13 mouse cellular contexts compared by ENCODE assay signal in genomic region chr8:94378763-94379415, GRCm38 (mm10). TPM values are rescaled to one million over a fixed set of nuclear protein-coding genes. Genes with fewer than 3 reads are reported as not detected.
DNase-seq lines count a peak whose midpoint lies in the region; ATAC-seq and TF ChIP-seq lines count a peak whose summit lies in the region.
"Had no signal": no experiment of that assay in that cellular context is flagged by ENCODE, and none has a peak within 500 bp of the region (broad histone marks: within the 10 kb centered on the region; RNA-seq: fewer than 3 reads in every experiment).

No protein-coding gene starts in this region.

- intact Hi-C loops in left cerebral cortex, adult 2 months (cut with DNase I): no loop called here
- intact Hi-C loops in left cerebral cortex, postnatal 10 days (cut with DNase I): no loop called here

- H3K36me3 ChIP-seq in heart, embryonic 13.5 days: no peaks in the 10 kb centered on the region
- no peaks in the 10 kb centered on the region for H3K36me3 ChIP-seq in heart, embryonic 12.5 days

- WGBS in heart, embryonic 13.5 days: 66% methylated on average over 15 of the region's 15 CpGs
- WGBS in heart, embryonic 12.5 days: 69% methylated on average over 15 of the region's 15 CpGs

- TF ChIP-seq CTCF in left cerebral cortex, adult 2 months (IDR thresholded peaks at IDR 0.05): peak; percentile 2

- no peaks in the 10 kb centered on the region for H3K9me3 ChIP-seq in heart, embryonic 13.5 days
- no peaks in the 10 kb centered on the region for H3K9me3 ChIP-seq in heart, embryonic 12.5 days (replicated peaks)
- H3K9me3 ChIP-seq: megakaryocyte, embryonic 14.5 days had no signal

- H3K27me3 ChIP-seq in heart, embryonic 13.5 days (replicated peaks): peaks cover 3% of the 10 kb centered on the region
- H3K27me3 ChIP-seq in heart, embryonic 12.5 days (replicated peaks): no peaks in the 10 kb centered on the region
- H3K27me3 ChIP-seq: megakaryocyte, embryonic 14.5 days had no signal

- DNase-seq in left cerebral cortex, adult 2 months (ENCODE audit: extremely low spot score in 1 of 2, low spot score in 2 of 2): no peak
- DNase-seq in left cerebral cortex, postnatal 10 days (ENCODE audit: extremely low spot score in 1 of 2, low spot score in 2 of 2): no peak
- peak; percentile 79 to 83 for DNase-seq in B cell, adult 2 months
- peak; percentile 48 for DNase-seq in lung, postnatal 36 days
- DNase-seq in right cerebral cortex, adult 18-20 months: no peak
- DNase-seq: thymus, postnatal 36 days had no signal

- no peak overlapping the region for H3K4me2 ChIP-seq in heart, embryonic 13.5 days
- no peak overlapping the region for H3K4me2 ChIP-seq in heart, embryonic 12.5 days

- H3K27ac ChIP-seq in heart, embryonic 13.5 days (replicated peaks): no peak overlapping the region
- H3K27ac ChIP-seq in heart, embryonic 12.5 days (ENCODE audit: poor library complexity, severe bottlenecking): no peak overlapping the region
- H3K27ac ChIP-seq in left cerebral cortex, adult 2 months: no peak overlapping the region

- H3K9ac ChIP-seq in heart, embryonic 13.5 days: 0 out of 2 replicates have a peak overlapping the region, but pooled peaks have one; percentile 14
- H3K9ac ChIP-seq in heart, embryonic 12.5 days: no peak overlapping the region

- H3K4me3 ChIP-seq in heart, embryonic 13.5 days: no peak overlapping the region
- no peak overlapping the region for H3K4me3 ChIP-seq in heart, embryonic 12.5 days
- H3K4me3 ChIP-seq in left cerebral cortex, adult 2 months: no peak overlapping the region
- H3K4me3 ChIP-seq: megakaryocyte, embryonic 14.5 days had no signal

- H3K4me1 ChIP-seq in heart, embryonic 13.5 days: peaks cover 29% of the 10 kb centered on the region
- H3K4me1 ChIP-seq in heart, embryonic 12.5 days (replicated peaks): peaks cover 15% of the 10 kb centered on the region

- ATAC-seq in heart, embryonic 13.5 days (ENCODE audit: extremely low read depth, insufficient number of reproducible peaks, low FRiP score, low TSS enrichment): no peak
- ATAC-seq in heart, embryonic 12.5 days (ENCODE audit: insufficient number of reproducible peaks, low FRiP score): no peak
- ATAC-seq: CD4-positive, CD25-positive, alpha-beta regulatory T cell, adult 4 months had no signal

RNA-seq across cellular contexts. Expression of gene Herpud1, which starts 7.3 kb away (rescaled TPM):
- 80.6 and 81.1 TPM in 2 replicates for polyA plus RNA-seq in heart, embryonic 13.5 days (2015; fragmentation: Nextera tagmentation; extraction: Ambion mirVana)
- 73.1 and 74.9 TPM in 2 replicates for polyA plus RNA-seq in heart, embryonic 12.5 days (2016; fragmentation: Nextera tagmentation; extraction: Ambion mirVana)
- total RNA-seq in left cerebral cortex, adult 2 months (2021): 10 to 100 TPM; 68.3 to 78.2 TPM
- total RNA-seq in left cerebral cortex, postnatal 10 days (2021): 10 to 100 TPM; 41.5 to 44.3 TPM

RNA-seq across cellular contexts. Expression of gene Slc12a3, which starts 49.9 kb away (rescaled TPM):
- not detected in 2 replicates for polyA plus RNA-seq in heart, embryonic 13.5 days (2015; fragmentation: Nextera tagmentation; extraction: Ambion mirVana)
- polyA plus RNA-seq in heart, embryonic 12.5 days (2016; fragmentation: Nextera tagmentation; extraction: Ambion mirVana): 0.10 TPM in 1 of 2 replicates, not detected in the other
- under 1 TPM; 0.29 to 0.68 TPM for total RNA-seq in left cerebral cortex, adult 2 months (2021)
- total RNA-seq in left cerebral cortex, postnatal 10 days (2021): under 1 TPM; 0.30 to 0.62 TPM
- total RNA-seq: common myeloid progenitor, adult 5-6 weeks had no signal
- polyA plus RNA-seq: erythroblast, embryonic 14.5 days; limb, embryonic 11.5 days had no signal

RNA-seq across cellular contexts. Expression of gene Nlrc5, which starts 55.3 kb away (rescaled TPM):
- 0.25 and 0.27 TPM in 2 replicates for polyA plus RNA-seq in heart, embryonic 13.5 days (2015; fragmentation: Nextera tagmentation; extraction: Ambion mirVana)
- 0.08 and 0.19 TPM in 2 replicates for polyA plus RNA-seq in heart, embryonic 12.5 days (2016; fragmentation: Nextera tagmentation; extraction: Ambion mirVana)
- total RNA-seq in left cerebral cortex, adult 2 months (2021): under 1 TPM; 0.51 to 0.59 TPM
- under 1 TPM; 0.61 to 0.77 TPM for total RNA-seq in left cerebral cortex, postnatal 10 days (2021)

Comparison
In these comparisons a context has a peak if more than half of its experiments do, and no peak if none do; other contexts are left out.
1. DNase-seq: peak in B cell, adult 2 months (2 of 2) and lung, postnatal 36 days (single experiment); none in left cerebral cortex, adult 2 months (0 of 2), left cerebral cortex, postnatal 10 days (0 of 2) and right cerebral cortex, adult 18-20 months (single experiment).